Mouse (Mus musculus) adipose tissue, adult 10 weeks (tissue): ENCODE results near the gene Luzp4. TPM values are rescaled to one million over a fixed set of nuclear protein-coding genes. Genes with fewer than 3 reads are reported as not detected.

Source experiments
- polyA plus RNA-seq: library from polyadenylated mRNA; stranded (reverse); fragments of 350-450 nt; fragmentation: Illumina TruSeq; extraction: RNeasy Lipid Tissue Mini Kit (QIAGEN cat#74804); gene quantifications from one replicate; pipeline ENCODE4 v1.2.3, GENCODE M21; 2014; ENCODE audit warnings: low read depth, low replicate concordance

Luzp4 gene
- polyA plus RNA-seq, result not detected

DNA sequence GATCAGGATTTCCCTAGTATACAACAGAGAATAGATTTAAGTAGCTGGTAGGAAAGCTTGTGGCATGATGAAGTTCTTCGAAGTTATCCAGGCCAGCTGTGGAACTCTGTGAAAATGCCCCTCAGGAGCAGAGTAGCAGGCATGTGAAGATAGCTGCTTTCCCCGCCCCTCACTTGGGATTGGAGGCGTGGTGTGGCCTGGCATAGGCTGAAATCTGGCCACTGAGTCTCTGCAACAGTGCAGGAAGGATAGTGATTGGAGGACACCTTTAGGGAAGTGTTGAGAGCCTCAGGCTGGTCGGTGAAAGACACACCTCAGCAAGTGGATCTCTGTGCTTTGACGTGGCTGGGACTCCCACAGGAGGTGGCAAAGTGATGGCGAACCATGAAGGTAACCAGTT, at the start of gene Luzp4:
Gene Luzp4, plus strand, starts transcription at position 301 of the 400 bp plus-strand sequence.

Other genes starting within 250 kb of the Luzp4 start
- not detected for gene Gm8334, start 242.5 kb upstream of the Luzp4 start, polyA plus RNA-seq
- not detected for gene Gm15127, start 194.0 kb upstream of the Luzp4 start, polyA plus RNA-seq
- gene Ott, start 216.6 kb downstream of the Luzp4 start, polyA plus RNA-seq, result not detected